Mouse (Mus musculus): ENCODE results near the gene Cacfd1. TPM values are rescaled to one million over a fixed set of nuclear protein-coding genes. Genes with fewer than 3 reads are reported as not detected.

Gene Cacfd1
- total RNA-seq, 2 experiments from 2014 or later, result 46.9 to 62.8 TPM

DNA sequence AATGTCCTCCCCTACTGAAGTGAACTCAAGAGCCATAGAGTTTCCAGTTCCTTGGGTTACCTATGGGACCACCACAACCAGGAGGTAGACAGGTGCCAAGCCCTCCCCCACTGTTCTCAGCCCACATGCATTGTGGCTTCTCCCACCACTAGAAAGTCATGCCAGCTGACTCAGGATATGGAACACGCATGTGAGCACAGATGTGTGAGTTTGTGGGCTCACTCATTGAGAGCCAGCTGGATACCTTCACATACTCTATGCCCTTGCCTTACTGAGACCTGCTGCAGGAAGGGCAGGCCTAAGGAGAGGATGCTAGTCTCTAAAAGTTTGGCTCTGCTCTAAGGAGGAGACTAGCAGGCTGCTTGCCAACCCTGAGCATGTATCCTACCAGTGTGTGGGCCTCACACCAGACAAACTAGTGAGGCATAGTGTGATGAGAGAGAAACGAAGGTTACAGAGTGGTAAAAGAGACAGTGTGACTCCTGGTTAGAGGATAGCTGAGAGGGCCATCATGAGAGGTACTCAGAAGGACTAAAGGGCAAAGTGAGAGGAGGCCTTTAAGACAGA is 60.6 kb downstream of the Cacfd1 start:
- no peak for DNase-seq (ENCODE audit: low spot score in 2 of 2)

Other genes with a start within 250 kb of the Cacfd1 start
- gene Abo, start 144.9 kb upstream of the Cacfd1 start, total RNA-seq (2021), result not detected
- gene Surf6, start 107.0 kb upstream of the Cacfd1 start, total RNA-seq (2021), result 10 to 100 TPM; 25.9 to 35.5 TPM
- gene Med22, start 99.2 kb upstream of the Cacfd1 start, total RNA-seq (2021), result 10 to 100 TPM; 49.6 to 51.7 TPM
- 100 to 1,000 TPM; 490 to 502 TPM for gene Rpl7a, start 99.2 kb upstream of the Cacfd1 start, total RNA-seq (2021)
- gene Surf2, start 93.6 kb upstream of the Cacfd1 start, total RNA-seq (2021), result 10 to 100 TPM; 38.8 to 43.5 TPM
- gene Surf1, start 93.4 kb upstream of the Cacfd1 start, total RNA-seq (2021), result 100 to 1,000 TPM; 108 to 115 TPM
- 100 to 1,000 TPM; 129 to 195 TPM for gene Surf4, start 76.0 kb upstream of the Cacfd1 start, total RNA-seq (2021)
- under 1 TPM; 0.19 to 0.63 TPM for gene Stkld1, start 75.9 kb upstream of the Cacfd1 start, total RNA-seq (2021)
- 10 to 100 TPM; 38.5 to 41.3 TPM for gene Rexo4, start 45.5 kb upstream of the Cacfd1 start, total RNA-seq (2021)
- not detected for gene Adamts13, start 36.5 kb upstream of the Cacfd1 start, total RNA-seq (2021)
- 1 to 10 TPM in 1 of 2 experiments, under 1 TPM in 1; 0.33 to 1.1 TPM for gene Slc2a6, start 18.1 kb downstream of the Cacfd1 start, total RNA-seq (2021)
- gene Mymk, start 62.3 kb downstream of the Cacfd1 start, total RNA-seq (2021), result not detected
- 10 to 100 TPM; 20.4 to 23.7 TPM for gene Adamtsl2, start 69.5 kb downstream of the Cacfd1 start, total RNA-seq (2021)
- 1 to 10 TPM; 2.4 to 2.9 TPM for gene Fam163b, start 132.6 kb downstream of the Cacfd1 start, total RNA-seq (2021)
- 100 to 1,000 TPM; 311 to 388 TPM for gene Dbh, start 155.3 kb downstream of the Cacfd1 start, total RNA-seq (2021)
- 1 to 10 TPM; 7.0 to 9.2 TPM for gene Sardh, start 238.4 kb downstream of the Cacfd1 start, total RNA-seq (2021)